Comparison of ENCODE assay signal across 11 mouse cellular contexts in genomic region chr6:33405562-33406275, GRCm38 (mm10).
DNase-seq lines count a peak whose midpoint lies in the region; ATAC-seq and TF ChIP-seq lines count a peak whose summit lies in the region.
"Had no signal": no experiment of that assay in that cellular context is flagged by ENCODE, and none has a peak within 500 bp of the region (broad histone marks: within the 10 kb centered on the region; RNA-seq: fewer than 3 reads in every experiment).

No protein-coding gene starts in this region.

- H3K9me3 ChIP-seq in kidney, postnatal 0 days (replicated peaks; ENCODE audit: low read length): no peaks in the 10 kb centered on the region
- no peaks in the 10 kb centered on the region for H3K9me3 ChIP-seq in kidney, embryonic 15.5 days (replicated peaks)
- H3K9me3 ChIP-seq in CH12.LX (replicated peaks; ENCODE audit: low read length): no peaks in the 10 kb centered on the region
- H3K9me3 ChIP-seq in forebrain, postnatal 0 days (ENCODE audit: low read length): no peaks in the 10 kb centered on the region
- H3K9me3 ChIP-seq: embryonic facial prominence, embryonic 12.5 days; midbrain, embryonic 12.5 days had no signal

- no peaks in the 10 kb centered on the region for H3K4me1 ChIP-seq in kidney, postnatal 0 days (replicated peaks; ENCODE audit: insufficient read depth, low read length)
- H3K4me1 ChIP-seq in kidney, embryonic 15.5 days: no peaks in the 10 kb centered on the region
- H3K4me1 ChIP-seq in CH12.LX (ENCODE audit: control insufficient read depth in 1 of 2, insufficient read depth in 2 of 2): peaks cover 8 to 31% of the 10 kb centered on the region in 2 experiments
- peaks cover 12% of the 10 kb centered on the region for H3K4me1 ChIP-seq in forebrain, postnatal 0 days (ENCODE audit: insufficient read depth)

- no peak for TF ChIP-seq EP300 in CH12.LX (IDR thresholded peaks at IDR 0.05; ENCODE audit: low read length)

- DNase-seq in cerebellum, adult 18-20 months: peak; percentile 24 to 26
- DNase-seq in cerebellum, adult 11-12 months: no peak
- peak; percentile 58 for DNase-seq in kidney, postnatal 0 days (ENCODE audit: low spot score)
- no peak for DNase-seq in CH12.LX (ENCODE audit: extremely low read depth)
- peak; percentile 79 for DNase-seq in forebrain, postnatal 0 days
- no peak for DNase-seq in thymus, postnatal 4 days
- no peak for DNase-seq in urinary bladder, adult 2 months (ENCODE audit: low spot score)
- DNase-seq: kidney, adult 2 months had no signal

- no peaks in the 10 kb centered on the region for H3K36me3 ChIP-seq in kidney, postnatal 0 days (ENCODE audit: insufficient read depth, low read length)
- H3K36me3 ChIP-seq in kidney, embryonic 15.5 days: no peaks in the 10 kb centered on the region
- H3K36me3 ChIP-seq in CH12.LX (replicated peaks in 1 of 2; ENCODE audit: control insufficient read depth in 1 of 2, insufficient read depth in 1 of 2, low read length in 1 of 2): no peaks in the 10 kb centered on the region
- H3K36me3 ChIP-seq in forebrain, postnatal 0 days (ENCODE audit: insufficient read depth): no peaks in the 10 kb centered on the region
- H3K36me3 ChIP-seq: embryonic facial prominence, embryonic 12.5 days; midbrain, embryonic 12.5 days had no signal

- TF ChIP-seq CTCF in kidney, postnatal 0 days (IDR thresholded peaks at IDR 0.05; ENCODE audit: low read depth): peak; percentile 66
- peak in 1 of 2 experiments; percentile 21; a peak in 1 of 4 replicates for TF ChIP-seq CTCF in CH12.LX (conservative IDR thresholded peaks at IDR 0.05 in 1 of 2, IDR thresholded peaks at IDR 0.05 in 1 of 2; ENCODE audit: low read depth in 2 of 2, low read length in 2 of 2)
- TF ChIP-seq CTCF in forebrain, postnatal 0 days (IDR thresholded peaks at IDR 0.05; ENCODE audit: low read depth): peak; percentile 78

- H3K27me3 ChIP-seq in kidney, postnatal 0 days (ENCODE audit: insufficient read depth, low read length): no peaks in the 10 kb centered on the region
- H3K27me3 ChIP-seq in kidney, embryonic 15.5 days: no peaks in the 10 kb centered on the region
- no peaks in the 10 kb centered on the region for H3K27me3 ChIP-seq in CH12.LX (replicated peaks)
- no peaks in the 10 kb centered on the region for H3K27me3 ChIP-seq in forebrain, postnatal 0 days (ENCODE audit: insufficient read depth, low read length)
- H3K27me3 ChIP-seq: embryonic facial prominence, embryonic 12.5 days; midbrain, embryonic 12.5 days had no signal

- H3K4me3 ChIP-seq in kidney, postnatal 0 days (replicated peaks; ENCODE audit: low read depth, low read length): no peak overlapping the region
- H3K4me3 ChIP-seq in kidney, embryonic 15.5 days (replicated peaks): no peak overlapping the region
- no peak overlapping the region for H3K4me3 ChIP-seq in CH12.LX (replicated peaks in 1 of 3; ENCODE audit: low read depth in 2 of 3, low read length in 2 of 3, poor library complexity in 1 of 3)
- H3K4me3 ChIP-seq in forebrain, postnatal 0 days (ENCODE audit: low read depth, low read length): no peak overlapping the region
- H3K4me3 ChIP-seq: embryonic facial prominence, embryonic 12.5 days; midbrain, embryonic 12.5 days had no signal

- dilution Hi-C loops in CH12.LX (cut with MboI; ENCODE audit: extremely low pct_ligation_motif_present, extremely low pct_unique_long_range_greater_than_20kb, low sequenced_read_pairs): no loop called here

- H3K4me2 ChIP-seq in kidney, postnatal 0 days (ENCODE audit: low read length): no peak overlapping the region
- H3K4me2 ChIP-seq in kidney, embryonic 15.5 days: no peak overlapping the region
- no peak overlapping the region for H3K4me2 ChIP-seq in CH12.LX (ENCODE audit: insufficient read depth, low read depth, poor library complexity, severe bottlenecking)
- no peak overlapping the region for H3K4me2 ChIP-seq in forebrain, postnatal 0 days (ENCODE audit: low read depth)
- H3K4me2 ChIP-seq: embryonic facial prominence, embryonic 12.5 days; midbrain, embryonic 12.5 days had no signal

- no peaks in the 10 kb centered on the region for H3K79me2 ChIP-seq in CH12.LX (replicated peaks; ENCODE audit: control insufficient read depth, extremely low read depth, insufficient read depth, poor library complexity, severe bottlenecking)

- H3K9ac ChIP-seq in kidney, postnatal 0 days (ENCODE audit: low read depth, low read length): no peak overlapping the region
- H3K9ac ChIP-seq in kidney, embryonic 15.5 days: no peak overlapping the region
- no peak overlapping the region for H3K9ac ChIP-seq in CH12.LX (ENCODE audit: insufficient read depth, low read depth)
- H3K9ac ChIP-seq in forebrain, postnatal 0 days: no peak overlapping the region
- H3K9ac ChIP-seq: embryonic facial prominence, embryonic 12.5 days; midbrain, embryonic 12.5 days had no signal

- 70% methylated on average over 4 of the region's 4 CpGs for WGBS in kidney, postnatal 0 days
- 62% methylated on average over 4 of the region's 4 CpGs for WGBS in kidney, embryonic 15.5 days
- 33% methylated on average over 4 of the region's 4 CpGs for WGBS in forebrain, postnatal 0 days

- no peak for TF ChIP-seq POLR2A in CH12.LX (IDR thresholded peaks at IDR 0.05; ENCODE audit: low read depth, low read length)

- no peak for ATAC-seq in kidney, postnatal 0 days (replicated peaks; ENCODE audit: low FRiP score, low read depth)
- no peak for ATAC-seq in kidney, embryonic 15.5 days (replicated peaks; ENCODE audit: low FRiP score)
- ATAC-seq in forebrain, postnatal 0 days: peak; percentile 66

- TF ChIP-seq RAD21 in CH12.LX (IDR thresholded peaks at IDR 0.05; ENCODE audit: low read depth, low read length): peak; percentile 37

- in situ Hi-C loops in CH12.LX (cut with MboI; ENCODE audit: low pct_ligation_motif_present, low pct_unique_long_range_greater_than_20kb, low sequenced_read_pairs): no loop called here

- H3K27ac ChIP-seq in kidney, postnatal 0 days: no peak overlapping the region
- H3K27ac ChIP-seq in kidney, embryonic 15.5 days: no peak overlapping the region
- no peak overlapping the region for H3K27ac ChIP-seq in CH12.LX (ENCODE audit: insufficient read depth, low read depth)
- peak overlapping the region; percentile 9 for H3K27ac ChIP-seq in forebrain, postnatal 0 days (ENCODE audit: low read depth, low read length)
- H3K27ac ChIP-seq: embryonic facial prominence, embryonic 12.5 days; midbrain, embryonic 12.5 days had no signal

TF ChIP-seq in CH12.LX, 34 proteins besides CTCF, POLR2A, EP300 and RAD21:
- TF ChIP-seq PAX5 (IDR thresholded peaks at IDR 0.05; ENCODE audit: low read length) (no peak), JUN (IDR thresholded peaks at IDR 0.05; ENCODE audit: insufficient read depth, low read depth, low read length) (no peak), ZC3H11A (IDR thresholded peaks at IDR 0.05; ENCODE audit: low read depth, low read length) (no peak), CHD1 (IDR thresholded peaks at IDR 0.05; ENCODE audit: low read depth, low read length) (no peak), MAZ (IDR thresholded peaks at IDR 0.05; ENCODE audit: low read depth, low read length) (no peak), TCF12 (IDR thresholded peaks at IDR 0.05; ENCODE audit: low read depth, low read length) (no peak), MAFK (IDR thresholded peaks at IDR 0.05; ENCODE audit: insufficient replicate concordance, low read length) (no peak), MXI1 (IDR thresholded peaks at IDR 0.05; ENCODE audit: low read depth, low read length) (no peak), MEF2A (IDR thresholded peaks at IDR 0.05; ENCODE audit: borderline replicate concordance, low read depth, low read length) (no peak), CHD2 (IDR thresholded peaks at IDR 0.05; ENCODE audit: low read length) (no peak), ELF1 (IDR thresholded peaks at IDR 0.05; ENCODE audit: low read depth, low read length) (no peak), BHLHE40 (IDR thresholded peaks at IDR 0.05; ENCODE audit: low read depth, low read length) (no peak), POLR2AphosphoS2 (IDR thresholded peaks at IDR 0.05; ENCODE audit: low read depth, low read length) (no peak), GABPA (IDR thresholded peaks at IDR 0.05; ENCODE audit: insufficient replicate concordance, low read depth, low read length) (no peak)

Comparison
In these comparisons a context has a peak if more than half of its experiments do, and no peak if none do; other contexts are left out.
1. DNase-seq: peak in cerebellum, adult 18-20 months (2 of 2), kidney, postnatal 0 days (single experiment) and forebrain, postnatal 0 days (single experiment); none in cerebellum, adult 11-12 months (single experiment), CH12.LX (single experiment), thymus, postnatal 4 days (single experiment) and urinary bladder, adult 2 months (single experiment).